Mouse (Mus musculus) hindbrain, embryonic 15.5 days (tissue): ENCODE data around the gene Phf1. TPM values are rescaled to one million over a fixed set of nuclear protein-coding genes. Genes with fewer than 3 reads are reported as not detected.
"Not testable (repeated sequence)": the region's sequence is repeated elsewhere in the genome, so short reads cannot be mapped to it uniquely, and the experiment has no call there.

ENCODE experiments used
- ATAC-seq: fragments of 200-750 bp; cut with Nextera tagmentation; 2 replicates; pipeline ENCODE4 v1.8.0; 2017; ENCODE audit warnings: low read depth, moderate number of reproducible peaks, moderate TSS enrichment; ENCODE audit not compliant: low FRiP score
- H3K27ac ChIP-seq: fragments of 300-500 bp; sonication (generic); replicated peaks from 2 replicates; pipeline ENCODE4 v1.5.1; 2015; ENCODE audit warnings: mild to moderate bottlenecking, inconsistent platforms
- H3K27me3 ChIP-seq: fragments of 300-500 bp; sonication (generic); 2 replicates; pipeline ENCODE4 v1.6.1; 2015; ENCODE audit warnings: control low read depth, inconsistent platforms
- H3K36me3 ChIP-seq: fragments of 300-500 bp; sonication (generic); 2 replicates; pipeline ENCODE4 v1.6.1; 2015; ENCODE audit warnings: control low read depth, inconsistent platforms
- H3K4me1 ChIP-seq: fragments of 300-500 bp; sonication (generic); replicated peaks from 2 replicates; pipeline ENCODE4 v1.6.1; 2015; ENCODE audit warnings: control low read depth, inconsistent platforms
- H3K4me2 ChIP-seq: fragments of 300-500 bp; sonication (generic); 2 replicates; pipeline ENCODE4 v1.6.1; 2015; ENCODE audit warnings: moderate library complexity, mild to moderate bottlenecking, inconsistent platforms
- H3K4me3 ChIP-seq: fragments of 300-500 bp; sonication (generic); 2 replicates; pipeline ENCODE4 v1.5.1; 2015; ENCODE audit warnings: mild to moderate bottlenecking, inconsistent platforms
- H3K9ac ChIP-seq: fragments of 300-500 bp; sonication (generic); 2 replicates; pipeline ENCODE4 v1.6.1; 2015; ENCODE audit warnings: inconsistent platforms
- H3K9me3 ChIP-seq: fragments of 300-500 bp; sonication (generic); 2 replicates; pipeline ENCODE4 v1.6.1; 2016; ENCODE audit warnings: control low read depth, inconsistent platforms
- WGBS: fragments of 180-500 bp; shearing (Covaris S2); methylation state at CpG from one replicate; pipeline ENCODE4 v1.1.7; 2015; 5-methylcytosine and 5-hydroxymethylcytosine counted together
- polyA plus RNA-seq: library from polyadenylated mRNA; unstranded; fragments of >200 nt; fragmentation: Nextera tagmentation; extraction: Ambion mirVana; gene quantifications from 2 replicates; pipeline ENCODE4 v1.2.1, GENCODE M21; 2015

Gene Phf1
- polyA plus RNA-seq, 1 experiment from 2014 or later = 34.7 TPM

- H3K4me1 ChIP-seq, ATAC-seq, H3K27ac ChIP-seq, H3K4me3 ChIP-seq, H3K4me2 ChIP-seq, H3K36me3 ChIP-seq, H3K27me3 ChIP-seq, H3K9me3 ChIP-seq, H3K9ac ChIP-seq: not testable (repeated sequence)
- WGBS = 67% methylated on average over 14 of the region's 15 CpGs
Observed at GRCm38 (mm10) chr17:26907506-26907905, 25.3 kb upstream of the Phf1 start.

GRCm38 (mm10) chr17:26915248-26915647, 17.6 kb upstream of the Phf1 start:
- H3K4me1 ChIP-seq = peaks cover 5% of the 10 kb centered on the region
- no peak for ATAC-seq
- H3K4me2 ChIP-seq = no peak overlapping the region
- 44% methylated on average over 1 of the region's 1 CpGs for WGBS
- H3K27me3 ChIP-seq = no peaks in the 10 kb centered on the region
- no peak overlapping the region for H3K4me3 ChIP-seq
- H3K36me3 ChIP-seq = no peaks in the 10 kb centered on the region
- H3K9me3 ChIP-seq = no peaks in the 10 kb centered on the region
- H3K9ac ChIP-seq = no peak overlapping the region
- H3K27ac ChIP-seq = no peak overlapping the region

- peak; percentile 99 for ATAC-seq
- H3K27ac ChIP-seq = peak within 1 kb of the TSS; percentile 45; the same call in 1 of the 2 replicates
Observed at GRCm38 (mm10) chr17:26916711-26917482, 16.0 kb upstream of the Phf1 start, which contains the start of gene Kifc5b. Kifc5b (plus strand) TSS chr17:26917091.

GRCm38 (mm10) chr17:26917560-26917959, 15.3 kb upstream of the Phf1 start:
- not testable (repeated sequence) for H3K9me3 ChIP-seq, ATAC-seq, H3K27me3 ChIP-seq, H3K4me1 ChIP-seq, H3K36me3 ChIP-seq, H3K27ac ChIP-seq
- peak overlapping the region; percentile 87 for H3K4me2 ChIP-seq
- peak overlapping the region; percentile 59; the same call in 1 of the 2 replicates for H3K9ac ChIP-seq
- H3K4me3 ChIP-seq = peak overlapping the region; percentile 70
- under 1% methylated on average over 12 of the region's 12 CpGs for WGBS

More at GRCm38 (mm10) chr17:26916711-26917482, 16.0 kb upstream of the Phf1 start, which contains the start of gene Kifc5b:
- Histone ChIP-seq H3K4me3 (peak within 1 kb of the TSS; percentile 70), H3K36me3 (no peaks in the 10 kb centered on the region), H3K9ac (peak within 1 kb of the TSS; percentile 59), H3K4me1 (peaks cover 5% of the 10 kb centered on the region), H3K4me2 (peak within 1 kb of the TSS; percentile 87), H3K9me3 (no peaks in the 10 kb centered on the region), H3K27me3 (no peaks in the 10 kb centered on the region)
- under 1% methylated on average over 68 of the region's 72 CpGs for WGBS

- Histone ChIP-seq H3K4me1 (peaks cover 5% of the 10 kb centered on the region), H3K9ac (no peak overlapping the region), H3K27me3 (no peaks in the 10 kb centered on the region), H3K4me2 (peak overlapping the region; percentile 28; the same call in 1 of the 2 replicates), H3K36me3 (no peaks in the 10 kb centered on the region), H3K9me3 (no peaks in the 10 kb centered on the region), H3K27ac (no peak overlapping the region), H3K4me3 (0 out of 2 replicates have a peak overlapping the region, but pooled peaks have one; percentile 5)
- no peak for ATAC-seq
- 76% methylated on average over 2 of the region's 2 CpGs for WGBS
Observed at GRCm38 (mm10) chr17:26918343-26918742, 14.5 kb upstream of the Phf1 start.

DNA sequence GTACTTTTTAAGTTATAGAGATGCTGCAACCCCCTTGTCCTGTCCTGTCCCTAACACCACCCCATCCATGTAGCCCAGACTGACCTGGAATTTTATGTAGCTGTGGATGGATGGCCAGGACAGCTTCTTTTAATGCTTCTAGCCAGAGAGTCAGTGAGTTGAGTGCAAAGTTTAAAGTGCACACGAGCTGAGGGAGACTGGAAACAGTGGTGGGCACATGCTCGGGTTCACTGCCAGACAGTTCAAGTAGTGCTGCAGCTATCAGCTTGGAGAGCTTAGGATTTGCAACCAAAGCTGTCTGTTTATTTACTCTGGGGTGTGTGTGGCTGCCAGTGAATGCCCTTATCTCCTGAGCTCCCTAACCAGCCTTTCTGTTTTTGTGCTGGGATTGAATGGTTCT, 13.3 kb upstream of the Phf1 start:
- not testable (repeated sequence) for H3K27me3 ChIP-seq, H3K4me1 ChIP-seq, H3K27ac ChIP-seq, ATAC-seq, H3K4me3 ChIP-seq, H3K9ac ChIP-seq, H3K9me3 ChIP-seq, H3K4me2 ChIP-seq, H3K36me3 ChIP-seq
- WGBS = 91% methylated on average over 2 of the region's 2 CpGs

DNA sequence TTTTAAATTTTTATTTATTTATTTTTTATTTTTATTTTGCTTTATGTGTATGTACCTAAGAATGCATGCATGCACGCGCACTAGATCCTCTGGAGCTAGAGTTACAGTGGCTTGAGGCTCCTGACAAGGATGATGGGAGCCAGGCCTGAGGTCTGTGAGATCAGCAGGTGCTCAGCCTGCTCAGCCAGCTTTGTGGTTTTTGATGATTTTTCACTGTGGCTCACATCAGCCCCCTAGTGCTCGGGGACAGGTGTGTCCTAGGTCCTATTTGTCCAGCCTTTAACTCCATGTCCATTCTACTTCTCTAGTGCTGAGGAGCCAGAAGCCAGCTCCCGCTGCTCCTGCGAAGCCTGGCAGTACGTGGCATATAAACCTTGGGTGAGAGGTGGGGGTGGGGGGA, 10.5 kb upstream of the Phf1 start:
- H3K27me3 ChIP-seq, H3K9me3 ChIP-seq, ATAC-seq, H3K4me1 ChIP-seq, H3K4me2 ChIP-seq, H3K27ac ChIP-seq, H3K4me3 ChIP-seq, H3K9ac ChIP-seq, H3K36me3 ChIP-seq: not testable (repeated sequence)
- 96% methylated on average over 6 of the region's 6 CpGs for WGBS

DNA sequence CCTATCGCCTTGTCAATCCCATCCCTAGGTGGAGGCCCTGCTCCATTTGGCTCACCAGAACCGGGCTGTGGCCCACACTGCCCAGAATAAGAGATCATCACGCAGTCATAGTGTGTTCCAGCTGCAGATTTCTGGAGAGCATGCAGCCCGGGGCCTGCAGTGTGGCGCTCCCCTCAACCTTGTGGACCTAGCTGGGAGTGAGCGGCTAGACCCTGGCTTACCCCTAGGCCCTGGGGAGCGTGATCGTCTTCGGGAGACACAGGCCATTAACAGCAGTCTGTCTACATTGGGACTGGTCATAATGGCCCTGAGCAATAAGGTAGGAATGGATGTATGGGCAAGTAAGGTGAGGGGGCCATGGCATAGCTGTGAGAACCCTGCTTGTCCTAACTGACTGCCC, 7.4 kb upstream of the Phf1 start:
- not testable (repeated sequence) for H3K27ac ChIP-seq

DNA sequence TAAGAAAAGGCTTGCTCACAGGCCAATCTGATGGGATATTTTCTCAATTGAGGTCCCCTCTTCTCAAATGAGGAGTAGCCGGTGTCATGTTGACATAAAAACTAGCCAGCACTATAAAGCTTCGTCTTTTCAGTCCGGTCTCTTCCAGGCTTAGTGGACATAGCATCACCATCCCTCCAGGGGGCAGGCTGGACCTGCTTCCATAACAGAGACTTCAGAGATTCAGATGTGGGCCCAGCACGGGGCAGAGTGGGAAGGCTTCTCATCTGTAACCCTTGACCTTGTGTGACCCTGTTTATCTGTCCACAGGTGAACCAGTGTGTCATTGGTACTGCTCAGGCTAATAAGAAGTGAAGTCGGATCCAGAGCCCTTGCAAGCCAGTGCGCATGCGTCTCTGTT, 1.1 kb upstream of the Phf1 start:
- not testable (repeated sequence) for ATAC-seq, H3K4me2 ChIP-seq, H3K27me3 ChIP-seq, H3K4me3 ChIP-seq, H3K9ac ChIP-seq, H3K27ac ChIP-seq, H3K9me3 ChIP-seq
- Histone ChIP-seq H3K36me3 (peaks cover 15% of the 10 kb centered on the region), H3K4me1 (peaks cover 22% of the 10 kb centered on the region)
- 66% methylated on average over 7 of the region's 7 CpGs for WGBS

More for the DNA sequence above, 7.4 kb upstream of the Phf1 start:
- H3K36me3 ChIP-seq, H3K9ac ChIP-seq, H3K9me3 ChIP-seq, H3K27me3 ChIP-seq, H3K4me2 ChIP-seq, ATAC-seq, H3K4me3 ChIP-seq, H3K4me1 ChIP-seq: not testable (repeated sequence)
- 95% methylated on average over 9 of the region's 9 CpGs for WGBS

- no peaks in the 10 kb centered on the region for H3K27me3 ChIP-seq
- peak; percentile 62 for ATAC-seq
- peak overlapping the region; percentile 88 for H3K9ac ChIP-seq
- H3K4me1 ChIP-seq = peaks cover 36% of the 10 kb centered on the region
- peak overlapping the region; percentile 84 for H3K4me3 ChIP-seq
- peak overlapping the region; percentile 90 for H3K27ac ChIP-seq
- peaks cover 18% of the 10 kb centered on the region for H3K36me3 ChIP-seq
- peak overlapping the region; percentile 76 for H3K4me2 ChIP-seq
- no peaks in the 10 kb centered on the region for H3K9me3 ChIP-seq
- WGBS = 8% methylated on average over 11 of the region's 13 CpGs
Observed at GRCm38 (mm10) chr17:26933419-26933818, 567 bp downstream of the Phf1 start.

- Histone ChIP-seq H3K4me1 (peaks cover 42% of the 10 kb centered on the region), H3K9ac (peak overlapping the region; percentile 88), H3K9me3 (no peaks in the 10 kb centered on the region), H3K4me3 (peak overlapping the region; percentile 84), H3K4me2 (peak overlapping the region; percentile 76), H3K27me3 (no peaks in the 10 kb centered on the region), H3K27ac (peak overlapping the region; percentile 90; the same call in 1 of the 2 replicates), H3K36me3 (peaks cover 15% of the 10 kb centered on the region)
- WGBS = 85% methylated on average over 16 of the region's 16 CpGs
- ATAC-seq = no peak
Observed at GRCm38 (mm10) chr17:26933885-26934827, 1.3 kb downstream of the Phf1 start.

- no peak overlapping the region for H3K27ac ChIP-seq
- 89% methylated on average over 9 of the region's 9 CpGs for WGBS
- peaks cover 15% of the 10 kb centered on the region for H3K36me3 ChIP-seq
- no peaks in the 10 kb centered on the region for H3K9me3 ChIP-seq
- H3K9ac ChIP-seq = no peak overlapping the region
- no peak overlapping the region for H3K4me2 ChIP-seq
- no peaks in the 10 kb centered on the region for H3K27me3 ChIP-seq
- H3K4me1 ChIP-seq = peaks cover 45% of the 10 kb centered on the region
- no peak overlapping the region for H3K4me3 ChIP-seq
- no peak for ATAC-seq
Observed at GRCm38 (mm10) chr17:26935027-26935426, 2.2 kb downstream of the Phf1 start.
